Mouse (Mus musculus) erythroblast, embryonic 14.5 days (primary cell): ENCODE measurements around the gene Kcnk2. TPM values are rescaled to one million over a fixed set of nuclear protein-coding genes. Genes with fewer than 3 reads are reported as not detected.
"Not testable (repeated sequence)": the region's sequence is repeated elsewhere in the genome, so short reads cannot be mapped to it uniquely, and the experiment has no call there.

Source experiments
- H3K27me3 ChIP-seq: 2 replicates; pipeline ENCODE4 v1.6.1; 2012; ENCODE audit warnings: inconsistent platforms; ENCODE audit not compliant: control insufficient read depth
- H3K36me3 ChIP-seq: 2 replicates; pipeline ENCODE4 v1.6.1; 2012; ENCODE audit warnings: mild to moderate bottlenecking, inconsistent platforms; ENCODE audit not compliant: control insufficient read depth
- H3K4me1 ChIP-seq: 2 replicates; pipeline ENCODE4 v1.6.1; 2012; ENCODE audit warnings: inconsistent platforms; ENCODE audit not compliant: control insufficient read depth
- H3K4me3 ChIP-seq: replicated peaks from 2 replicates; pipeline ENCODE3; 2012; ENCODE audit warnings: moderate library complexity, mild to moderate bottlenecking, inconsistent platforms
- H3K9me3 ChIP-seq: 2 replicates; pipeline ENCODE4 v1.6.1; 2012; ENCODE audit warnings: low read length, inconsistent platforms, mixed read lengths; ENCODE audit not compliant: control insufficient read depth
- GATA1 ChIP-seq: IDR thresholded peaks from 2 replicates; pipeline ENCODE4 v1.6.1; 2012; ENCODE audit warnings: low read length, inconsistent platforms, mixed read lengths
- TAL1 ChIP-seq: IDR thresholded peaks from 3 replicates; pipeline ENCODE4 v1.6.1; 2012; ENCODE audit warnings: low read length, inconsistent platforms, mixed read lengths
- polyA plus RNA-seq: library from polyadenylated mRNA; stranded (reverse); fragments of >175 nt; gene quantifications from 2 replicates; pipeline ENCODE4 v1.2.3, GENCODE M21; 2012

Kcnk2 gene
- polyA plus RNA-seq, 1 experiment: not detected

GRCm38 (mm10) chr1:189310145-189310544, 91.9 kb downstream of the Kcnk2 start:
- TF ChIP-seq GATA1 (no peak), TAL1 (no peak)
- H3K4me1 ChIP-seq: no peaks in the 10 kb centered on the region
- H3K4me3 ChIP-seq: no peak overlapping the region
- no peaks in the 10 kb centered on the region; the same call in 1 of the 2 replicates for H3K9me3 ChIP-seq
- no peaks in the 10 kb centered on the region for H3K27me3 ChIP-seq
- no peaks in the 10 kb centered on the region for H3K36me3 ChIP-seq

DNA sequence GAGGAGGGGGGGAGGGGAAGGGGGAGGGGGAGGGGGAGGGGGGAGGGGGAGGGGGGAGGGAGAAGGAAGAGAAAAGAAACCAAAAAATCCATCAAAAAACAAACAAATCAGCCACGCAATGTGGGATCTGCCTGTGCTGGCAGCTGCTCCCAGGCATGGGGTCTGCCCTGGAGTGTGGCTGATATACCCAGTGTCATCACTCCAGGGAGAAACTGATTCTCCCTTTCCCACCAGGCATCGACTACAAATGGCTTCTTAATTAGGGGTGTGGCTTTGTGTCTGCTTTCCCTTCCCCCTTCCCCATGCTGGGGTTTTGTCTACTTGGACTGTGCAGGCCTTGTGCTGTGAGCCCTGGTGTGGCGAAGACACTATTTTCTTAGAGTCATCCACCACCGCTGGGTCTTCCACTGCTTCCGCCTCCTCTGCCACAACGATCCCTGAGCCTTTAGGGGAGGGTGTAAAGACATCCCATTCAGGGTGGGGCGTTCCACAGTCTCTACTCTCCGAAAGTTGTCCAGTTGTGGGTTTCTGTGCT, 97.0 kb downstream of the Kcnk2 start:
- TF ChIP-seq GATA1: no peak
- TF ChIP-seq TAL1: no peak
- no peak overlapping the region for H3K4me3 ChIP-seq
- no peaks in the 10 kb centered on the region for H3K36me3 ChIP-seq

DNA sequence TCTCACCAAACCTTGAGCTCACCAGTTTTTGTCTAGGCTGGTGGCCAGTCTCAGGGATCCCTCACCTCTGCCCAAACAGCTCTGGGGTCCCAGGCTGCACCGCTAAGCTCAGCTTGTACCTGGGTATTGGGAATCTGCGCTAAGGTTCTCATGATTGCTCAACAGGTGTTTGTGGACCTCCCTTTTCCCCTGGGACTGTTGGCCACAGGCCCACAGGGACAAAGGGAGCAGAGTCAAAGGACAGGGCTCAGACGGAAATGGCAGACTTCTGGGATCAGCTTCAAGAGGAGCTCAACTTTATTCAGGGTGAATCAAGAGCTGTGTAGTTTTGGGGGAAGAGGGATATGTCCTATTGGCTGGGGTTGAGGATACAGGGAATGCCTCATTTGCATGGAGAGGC, 99.1 kb downstream of the Kcnk2 start:
- Histone ChIP-seq H3K9me3 (no peaks in the 10 kb centered on the region; the same call in 1 of the 2 replicates), H3K4me1 (no peaks in the 10 kb centered on the region), H3K27me3 (no peaks in the 10 kb centered on the region), H3K4me3 (no peak overlapping the region), H3K36me3 (no peaks in the 10 kb centered on the region)
- no peak for TF ChIP-seq GATA1
- TF ChIP-seq TAL1: no peak

More for the DNA sequence above, 97.0 kb downstream of the Kcnk2 start:
- Histone ChIP-seq H3K9me3 (no peaks in the 10 kb centered on the region; the same call in 1 of the 2 replicates), H3K4me1 (no peaks in the 10 kb centered on the region), H3K27me3 (no peaks in the 10 kb centered on the region)

DNA sequence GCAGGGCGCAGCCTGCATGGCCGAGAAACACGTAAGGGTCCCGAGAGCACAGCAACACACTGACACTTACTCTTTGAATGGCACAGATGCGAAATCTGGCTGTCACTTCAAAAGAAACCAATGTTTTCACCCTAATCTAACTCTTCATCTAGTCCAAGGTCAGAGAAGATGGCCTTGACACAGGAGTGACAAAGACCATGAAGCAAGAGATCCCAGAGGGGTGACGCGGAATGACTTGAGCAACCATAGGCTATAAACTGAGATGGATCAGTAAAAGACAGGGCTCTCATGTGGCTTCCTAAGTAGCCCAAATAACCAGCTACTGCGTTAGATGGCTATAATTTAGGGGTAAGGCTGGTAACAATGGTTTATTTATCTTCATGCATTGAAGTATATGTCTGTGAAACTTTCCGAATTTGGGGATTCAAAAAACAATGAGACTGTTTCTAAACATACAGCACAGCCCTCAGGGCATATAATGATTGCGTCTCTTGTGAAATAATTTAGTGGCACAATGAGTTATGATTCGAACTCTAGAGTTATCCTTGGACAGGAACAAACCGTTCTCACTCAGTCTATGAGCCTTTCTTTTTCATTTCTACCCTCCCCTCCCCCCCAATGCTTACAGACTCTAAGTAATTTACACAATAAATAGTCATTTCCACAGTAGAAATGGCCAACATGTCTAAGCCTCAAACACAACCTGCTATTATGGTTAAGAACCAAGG, 108.2 kb downstream of the Kcnk2 start:
- Histone ChIP-seq H3K27me3 (no peaks in the 10 kb centered on the region), H3K4me1 (no peaks in the 10 kb centered on the region), H3K4me3 (no peak overlapping the region), H3K36me3 (no peaks in the 10 kb centered on the region), H3K9me3 (no peaks in the 10 kb centered on the region)
- TF ChIP-seq GATA1 (no peak), TAL1 (no peak)

GRCm38 (mm10) chr1:189290885-189291284, 111.2 kb downstream of the Kcnk2 start:
- Histone ChIP-seq H3K4me3 (no peak overlapping the region), H3K9me3 (no peaks in the 10 kb centered on the region), H3K4me1 (no peaks in the 10 kb centered on the region), H3K36me3 (no peaks in the 10 kb centered on the region), H3K27me3 (no peaks in the 10 kb centered on the region)
- TF ChIP-seq TAL1: no peak
- TF ChIP-seq GATA1: no peak

DNA sequence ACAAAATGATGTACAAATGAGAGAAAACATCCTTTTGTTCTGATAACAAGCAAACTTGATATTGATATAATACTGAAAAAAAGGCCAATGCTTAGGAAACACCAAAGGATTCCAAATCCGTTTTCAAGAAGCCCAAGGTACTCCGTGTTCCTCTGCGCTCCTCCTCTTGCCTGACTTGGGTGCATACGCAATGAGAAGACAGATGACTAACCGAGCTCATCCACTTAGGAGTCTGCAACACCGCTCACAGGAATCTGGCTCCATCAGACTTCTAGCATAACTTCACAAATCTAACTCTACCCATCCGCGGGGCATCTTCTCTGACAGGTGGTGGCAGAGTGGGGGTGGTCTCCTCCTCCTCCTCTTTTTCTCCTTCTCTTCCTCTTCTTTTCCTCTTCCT, 113.1 kb downstream of the Kcnk2 start:
- H3K27me3 ChIP-seq: no peaks in the 10 kb centered on the region
- H3K36me3 ChIP-seq: no peaks in the 10 kb centered on the region
- H3K9me3 ChIP-seq: no peaks in the 10 kb centered on the region
- H3K4me3 ChIP-seq: no peak overlapping the region
- TF ChIP-seq TAL1 (no peak), GATA1 (no peak)
- H3K4me1 ChIP-seq: no peaks in the 10 kb centered on the region

DNA sequence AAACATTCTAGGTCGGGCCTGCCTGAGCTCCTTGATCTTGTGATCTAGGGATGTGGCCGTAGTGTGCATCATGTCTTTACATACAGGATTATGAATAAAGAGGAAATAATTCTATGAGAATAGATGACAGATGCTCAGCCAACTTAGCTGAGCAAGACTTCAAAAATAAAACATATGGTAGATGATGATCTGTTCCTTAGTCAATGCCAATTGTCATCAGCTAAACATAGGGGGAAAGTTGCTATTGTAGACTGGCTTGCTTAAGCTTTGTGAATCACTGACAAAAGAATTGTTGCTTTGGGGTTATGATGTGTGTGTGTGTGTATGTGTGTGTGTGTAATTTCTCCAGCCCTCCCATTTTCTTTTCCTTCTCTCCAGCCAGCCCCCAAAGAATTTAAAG, 129.8 kb downstream of the Kcnk2 start:
- no peak overlapping the region for H3K4me3 ChIP-seq
- H3K9me3 ChIP-seq: peaks cover 6% of the 10 kb centered on the region
- H3K36me3 ChIP-seq: no peaks in the 10 kb centered on the region

DNA sequence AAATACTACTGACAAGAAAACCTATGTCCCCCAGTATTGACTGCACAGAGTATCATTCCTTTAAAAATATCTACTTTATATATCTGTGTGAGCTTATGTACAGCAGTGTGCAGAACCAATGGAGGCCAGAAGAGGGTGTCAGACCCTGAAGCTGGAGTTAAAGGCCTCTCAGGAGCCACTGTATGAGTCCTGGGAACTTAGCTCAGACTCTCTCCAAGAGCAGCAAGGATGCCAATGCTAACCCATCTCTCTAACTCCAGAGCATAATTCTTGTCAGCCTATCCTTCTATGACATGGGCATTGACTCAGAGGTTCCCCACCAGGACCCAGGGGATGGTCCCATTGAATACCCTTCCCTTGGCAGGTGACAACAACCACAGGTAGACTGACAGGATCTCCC, 148.4 kb downstream of the Kcnk2 start:
- TF ChIP-seq GATA1 (no peak), TAL1 (no peak)
- H3K4me1 ChIP-seq: no peaks in the 10 kb centered on the region
- no peaks in the 10 kb centered on the region for H3K27me3 ChIP-seq
- peaks cover 7% of the 10 kb centered on the region; the same call in 1 of the 2 replicates for H3K9me3 ChIP-seq
- H3K36me3 ChIP-seq: no peaks in the 10 kb centered on the region
- H3K4me3 ChIP-seq: no peak overlapping the region

More for the DNA sequence above, 129.8 kb downstream of the Kcnk2 start:
- H3K4me1 ChIP-seq: no peaks in the 10 kb centered on the region
- no peaks in the 10 kb centered on the region for H3K27me3 ChIP-seq
- TF ChIP-seq TAL1 (no peak), GATA1 (no peak)

- no peaks in the 10 kb centered on the region for H3K4me1 ChIP-seq
- no peak overlapping the region for H3K4me3 ChIP-seq
- H3K9me3 ChIP-seq: peaks cover 7% of the 10 kb centered on the region; the same call in 1 of the 2 replicates
- no peaks in the 10 kb centered on the region for H3K36me3 ChIP-seq
- no peaks in the 10 kb centered on the region for H3K27me3 ChIP-seq
- TF ChIP-seq GATA1 (no peak), TAL1 (no peak)
Observed at GRCm38 (mm10) chr1:189253207-189253606, 148.9 kb downstream of the Kcnk2 start.

GRCm38 (mm10) chr1:189243206-189243605, 158.9 kb downstream of the Kcnk2 start:
- H3K9me3 ChIP-seq: peaks cover 16% of the 10 kb centered on the region
- not testable (repeated sequence) for H3K36me3 ChIP-seq, H3K4me1 ChIP-seq, H3K27me3 ChIP-seq, H3K4me3 ChIP-seq
